ENCODE assay signal across 9 mouse cellular contexts in the genomic region with DNA sequence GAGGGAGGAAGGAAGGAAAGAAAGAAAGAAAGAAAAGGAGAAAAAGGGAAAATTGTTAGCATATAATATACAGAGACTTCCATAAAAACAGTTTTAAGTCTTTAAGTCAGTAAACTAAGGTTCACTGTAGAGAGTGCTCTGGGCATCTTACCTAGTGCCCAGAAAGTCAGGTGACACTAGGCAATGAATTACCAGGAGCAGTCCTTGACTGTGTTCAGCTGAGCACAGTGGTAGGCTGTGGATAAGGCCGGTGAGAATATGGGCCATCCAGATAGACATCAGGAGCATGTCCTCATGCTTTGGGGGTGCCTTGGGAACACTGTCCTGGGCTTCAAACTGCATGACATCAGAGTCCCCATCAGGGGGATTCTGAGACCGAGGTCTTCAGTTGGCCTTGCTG. TPM values are rescaled to one million over a fixed set of nuclear protein-coding genes. Genes with fewer than 3 reads are reported as not detected.
"Had no signal": no experiment of that assay in that cellular context is flagged by ENCODE, and none has a peak within 500 bp of the region (broad histone marks: within the 10 kb centered on the region; RNA-seq: fewer than 3 reads in every experiment).

No protein-coding gene starts in this region.

- H3K27ac ChIP-seq: layer of hippocampus, adult 2 months; limb, embryonic 10.5 days; liver, embryonic 15.5 days; midbrain, embryonic 10.5 days; midbrain, embryonic 15.5 days; neural tube, embryonic 12.5 days; stomach, embryonic 15.5 days had no signal

- DNase-seq: lung, adult 2 months had no signal

- H3K4me3 ChIP-seq: layer of hippocampus, adult 2 months; limb, embryonic 10.5 days; liver, embryonic 15.5 days; midbrain, embryonic 10.5 days; midbrain, embryonic 15.5 days; neural tube, embryonic 12.5 days; stomach, embryonic 15.5 days had no signal

- H3K27me3 ChIP-seq: liver, embryonic 15.5 days; midbrain, embryonic 15.5 days; neural tube, embryonic 12.5 days; stomach, embryonic 15.5 days had no signal

- H3K4me1 ChIP-seq: stomach, embryonic 15.5 days had no signal

RNA-seq across cellular contexts. Expression of gene Myh10, which starts 58.8 kb away (rescaled TPM):
- total RNA-seq: neutrophil, adult 5-6 weeks had no signal
